Mouse (Mus musculus) liver, adult 2 months (tissue): ENCODE data around the gene Ldlrap1. TPM values are rescaled to one million over a fixed set of nuclear protein-coding genes. Genes with fewer than 3 reads are reported as not detected.

ENCODE experiments used
- DNase-seq: peaks from one replicate; pipeline ENCODE4 v3.0.0-alpha.2; 2011; ENCODE audit warnings: low read depth, low spot score; ENCODE audit errors: extremely low read depth
- H3K27ac ChIP-seq: fragments of 200-500 bp; replicated peaks from 2 replicates; pipeline ENCODE4 v1.5.1; 2012; ENCODE audit warnings: low read depth, mild to moderate bottlenecking, control low read depth, inconsistent platforms, low read length; ENCODE audit not compliant: insufficient read depth
- H3K27me3 ChIP-seq: fragments of 200-500 bp; 2 replicates; pipeline ENCODE4 v1.6.1; 2012; ENCODE audit warnings: mild to moderate bottlenecking, moderate library complexity, low read length, inconsistent platforms; ENCODE audit not compliant: control insufficient read depth, insufficient read depth
- H3K36me3 ChIP-seq: fragments of 200-500 bp; 2 replicates; pipeline ENCODE4 v1.6.1; 2012; ENCODE audit warnings: low read length, inconsistent platforms; ENCODE audit not compliant: control insufficient read depth, insufficient read depth
- H3K4me1 ChIP-seq: fragments of 200-500 bp; 2 replicates; pipeline ENCODE4 v1.6.1; 2011; ENCODE audit warnings: low read length; ENCODE audit not compliant: control insufficient read depth, insufficient read depth
- H3K4me3 ChIP-seq: fragments of 200-500 bp; 2 replicates; pipeline ENCODE4 v1.5.1; 2011; ENCODE audit warnings: low read depth, mild to moderate bottlenecking, control low read depth, low read length, moderate library complexity; ENCODE audit not compliant: insufficient read depth
- H3K79me2 ChIP-seq: fragments of 200-500 bp; 2 replicates; pipeline ENCODE4 v1.6.1; 2012; ENCODE audit warnings: inconsistent platforms, mild to moderate bottlenecking, low read length, moderate library complexity; ENCODE audit not compliant: control insufficient read depth, insufficient read depth
- H3K9ac ChIP-seq: fragments of 200-500 bp; 2 replicates; pipeline ENCODE4 v1.6.1; 2012; ENCODE audit warnings: low read depth, mild to moderate bottlenecking, control low read depth, inconsistent platforms, low read length
- CTCF ChIP-seq: fragments of 200-500 bp; IDR thresholded peaks from 2 replicates; pipeline ENCODE4 v1.5.1; 2011; ENCODE audit warnings: low read depth, low read length, control low read depth
- POLR2A ChIP-seq: fragments of 200-500 bp; IDR thresholded peaks from 2 replicates; pipeline ENCODE4 v1.6.1; 2011; ENCODE audit warnings: low read length, control low read depth; ENCODE audit not compliant: insufficient read depth; ENCODE audit errors: extremely low read depth
- WGBS: fragments of 180-500 bp; shearing (Covaris S2); methylation state at CpG from one replicate; pipeline ENCODE4 v1.1.7; 2018; 5-methylcytosine and 5-hydroxymethylcytosine counted together
- polyA plus RNA-seq: library from polyadenylated mRNA; depleted of rRNA; stranded (reverse); fragments of >200 nt; gene quantifications from 2 replicates; pipeline ENCODE4 v1.2.3, GENCODE M21; 2012; rRNA removed
- total RNA-seq: library from RNA; depleted of rRNA; stranded (reverse); fragments of >200 nt; gene quantifications from 2 replicates; pipeline ENCODE4 v1.2.3, GENCODE M21; 2014; rRNA removed

Gene Ldlrap1
- total RNA-seq: 6.5 and 7.4 TPM in 2 replicates
- polyA plus RNA-seq: 19.8 and 21.1 TPM in 2 replicates

- DNase-seq: peak; percentile 38
- H3K4me3 ChIP-seq: peak within 1 kb of the TSS; percentile 98
- TF ChIP-seq CTCF (no peak), POLR2A (peak; percentile 82; the same call in 1 of the 2 replicates)
- H3K79me2 ChIP-seq: peaks cover 32% of the 10 kb centered on the region; the same call in 1 of the 2 replicates
- no peaks in the 10 kb centered on the region for H3K27me3 ChIP-seq
- no peaks in the 10 kb centered on the region for H3K36me3 ChIP-seq
- peak within 1 kb of the TSS; percentile 84 for H3K27ac ChIP-seq
- H3K4me1 ChIP-seq: peaks cover 26% of the 10 kb centered on the region
- H3K9ac ChIP-seq: peak within 1 kb of the TSS; percentile 95
- under 1% methylated on average over 70 of the region's 80 CpGs for WGBS
Observed at GRCm38 (mm10) chr4:134767426-134768225, at the start of gene Ldlrap1. TSS of gene Ldlrap1 (minus strand) at chr4:134768024.

GRCm38 (mm10) chr4:134814229-134814571 is 46.4 kb upstream of the Ldlrap1 start:
- H3K27me3 ChIP-seq: no peaks in the 10 kb centered on the region
- TF ChIP-seq CTCF: no peak
- no peak for TF ChIP-seq POLR2A
- H3K4me1 ChIP-seq: peaks cover 16% of the 10 kb centered on the region
- peak overlapping the region; percentile 91 for H3K27ac ChIP-seq
- H3K9ac ChIP-seq: peak overlapping the region; percentile 50
- peaks cover 3% of the 10 kb centered on the region; the same call in 1 of the 2 replicates for H3K79me2 ChIP-seq
- peaks cover 22% of the 10 kb centered on the region for H3K36me3 ChIP-seq
- no peak overlapping the region for H3K4me3 ChIP-seq
- WGBS: 29% methylated on average over 4 of the region's 4 CpGs
- DNase-seq: peak; percentile 88

GRCm38 (mm10) chr4:134813406-134814228 is 45.8 kb upstream of the Ldlrap1 start:
- H3K4me1 ChIP-seq: peaks cover 16% of the 10 kb centered on the region
- DNase-seq: peak; percentile 84
- H3K36me3 ChIP-seq: peaks cover 22% of the 10 kb centered on the region
- peak overlapping the region; percentile 50 for H3K9ac ChIP-seq
- TF ChIP-seq POLR2A: no peak
- TF ChIP-seq CTCF: no peak
- no peaks in the 10 kb centered on the region; the same call in 1 of the 2 replicates for H3K79me2 ChIP-seq
- 64% methylated on average over 17 of the region's 17 CpGs for whole genome bisulfite sequencing
- peak overlapping the region; percentile 91 for H3K27ac ChIP-seq
- H3K27me3 ChIP-seq: no peaks in the 10 kb centered on the region
- no peak overlapping the region for H3K4me3 ChIP-seq

GRCm38 (mm10) chr4:134804765-134805164 is 36.9 kb upstream of the Ldlrap1 start:
- H3K36me3 ChIP-seq: peaks cover 19% of the 10 kb centered on the region
- 0 out of 2 replicates have a peak overlapping the region, but pooled peaks have one; percentile 14 for H3K9ac ChIP-seq
- H3K4me1 ChIP-seq: peaks cover 9% of the 10 kb centered on the region
- DNase-seq: peak; percentile 96
- no peak overlapping the region for H3K4me3 ChIP-seq
- no peaks in the 10 kb centered on the region for H3K79me2 ChIP-seq
- TF ChIP-seq POLR2A: no peak
- no peak for TF ChIP-seq CTCF
- WGBS: 11% methylated on average over 5 of the region's 5 CpGs
- no peaks in the 10 kb centered on the region for H3K27me3 ChIP-seq
- peak overlapping the region; percentile 69 for H3K27ac ChIP-seq

GRCm38 (mm10) chr4:134802765-134803164 is 34.9 kb upstream of the Ldlrap1 start:
- H3K27ac ChIP-seq: no peak overlapping the region
- peaks cover 13% of the 10 kb centered on the region; the same call in 1 of the 2 replicates for H3K36me3 ChIP-seq
- peaks cover 18% of the 10 kb centered on the region for H3K4me1 ChIP-seq
- no peak overlapping the region for H3K4me3 ChIP-seq
- H3K9ac ChIP-seq: no peak overlapping the region
- 77% methylated on average over 3 of the region's 3 CpGs for WGBS
- DNase-seq: no peak
- no peak for TF ChIP-seq CTCF
- TF ChIP-seq POLR2A: no peak
- no peaks in the 10 kb centered on the region for H3K27me3 ChIP-seq
- no peaks in the 10 kb centered on the region for H3K79me2 ChIP-seq
